Mouse (Mus musculus): Measurements from ENCODE around the gene Tapt1. TPM values are rescaled to one million over a fixed set of nuclear protein-coding genes. Genes with fewer than 3 reads are reported as not detected.
"Not testable (repeated sequence)": the region's sequence is repeated elsewhere in the genome, so short reads cannot be mapped to it uniquely, and the experiment has no call there.

Gene Tapt1
- polyA plus RNA-seq, 1 experiment = 13.9 TPM

GRCm38 (mm10) chr5:44143467-44144235 is 82.8 kb downstream of the Tapt1 start:
- H3K36me3 ChIP-seq (ENCODE audit: control insufficient read depth, insufficient read depth, low read length) = no peaks in the 10 kb centered on the region
- no peak for TF ChIP-seq POLR2A (IDR thresholded peaks at IDR 0.05; ENCODE audit: low read depth, low read length)
- no peak for TF ChIP-seq CTCF (IDR thresholded peaks at IDR 0.05; ENCODE audit: extremely low read depth, insufficient read length, insufficient replicate concordance, low read depth, low read length)
- H3K27me3 ChIP-seq (ENCODE audit: control insufficient read depth, insufficient read depth, low read length) = no peaks in the 10 kb centered on the region; the same call in 1 of the 2 replicates
- H3K4me1 ChIP-seq (ENCODE audit: control insufficient read depth, insufficient read depth, insufficient read length, low read length) = no peaks in the 10 kb centered on the region; the same call in none of the 2 replicates
- WGBS = 33% methylated on average over 8 of the region's 8 CpGs
- no peak overlapping the region for H3K4me3 ChIP-seq (ENCODE audit: low read depth, low read length)
- H3K27ac ChIP-seq (ENCODE audit: insufficient read depth, low read depth, low read length) = peak overlapping the region; percentile 58

GRCm38 (mm10) chr5:44127487-44127886 is 98.9 kb downstream of the Tapt1 start:
- Histone ChIP-seq H3K27ac (ENCODE audit: insufficient read depth, low read depth, low read length) (no peak overlapping the region), H3K36me3 (ENCODE audit: control insufficient read depth, insufficient read depth, low read length) (no peaks in the 10 kb centered on the region), H3K4me1 (ENCODE audit: control insufficient read depth, insufficient read depth, insufficient read length, low read length) (no peaks in the 10 kb centered on the region), H3K27me3 (ENCODE audit: control insufficient read depth, insufficient read depth, low read length) (no peaks in the 10 kb centered on the region), H3K4me3 (ENCODE audit: low read depth, low read length) (no peak overlapping the region)
- TF ChIP-seq POLR2A (IDR thresholded peaks at IDR 0.05; ENCODE audit: low read depth, low read length) (no peak), CTCF (IDR thresholded peaks at IDR 0.05; ENCODE audit: extremely low read depth, insufficient read length, insufficient replicate concordance, low read depth, low read length) (no peak)
- 79% methylated on average over 4 of the region's 4 CpGs for WGBS

- not testable (repeated sequence) for H3K4me1 ChIP-seq (ENCODE audit: control insufficient read depth, insufficient read depth, insufficient read length, low read length); H3K36me3 ChIP-seq (ENCODE audit: control insufficient read depth, insufficient read depth, low read length); H3K27ac ChIP-seq (ENCODE audit: insufficient read depth, low read depth, low read length); H3K4me3 ChIP-seq (ENCODE audit: low read depth, low read length); H3K27me3 ChIP-seq (ENCODE audit: control insufficient read depth, insufficient read depth, low read length)
- 97% methylated on average over 8 of the region's 8 CpGs for WGBS
These were observed 99.9 kb downstream of the Tapt1 start for GRCm38 (mm10) chr5:44126574-44126973.

Other genes starting within 250 kb of the Tapt1 start
- gene Fgfbp1, start 244.8 kb downstream of the Tapt1 start, polyA plus RNA-seq (2012; rRNA removed) = 3.1 and 8.9 TPM in 2 replicates
- 3.1 and 5.9 TPM in 2 replicates for gene Prom1, start 124.6 kb downstream of the Tapt1 start, polyA plus RNA-seq (2012; rRNA removed)

Measured in small intestine, adult 2 months (tissue).